Mouse (Mus musculus) heart, postnatal 4 days (tissue): ENCODE measurements at regions not wholly inside any gene's neighbourhood (a gene's known extent, or its start where the extent isn't known, plus 50 kb on each side); places are given as distances from the start of the nearest gene placed in this dataset.
"Not testable (repeated sequence)": the region's sequence is repeated elsewhere in the genome, so short reads cannot be mapped to it uniquely, and the experiment has no call there.

ENCODE experiments used
- DNase-seq: peaks from one replicate; pipeline ENCODE4 v3.0.0; 2021

GRCm38 (mm10) chr3:18295921-18296320 is 347.7 kb downstream of the Cypt12 start:
- DNase-seq = no peak

DNA sequence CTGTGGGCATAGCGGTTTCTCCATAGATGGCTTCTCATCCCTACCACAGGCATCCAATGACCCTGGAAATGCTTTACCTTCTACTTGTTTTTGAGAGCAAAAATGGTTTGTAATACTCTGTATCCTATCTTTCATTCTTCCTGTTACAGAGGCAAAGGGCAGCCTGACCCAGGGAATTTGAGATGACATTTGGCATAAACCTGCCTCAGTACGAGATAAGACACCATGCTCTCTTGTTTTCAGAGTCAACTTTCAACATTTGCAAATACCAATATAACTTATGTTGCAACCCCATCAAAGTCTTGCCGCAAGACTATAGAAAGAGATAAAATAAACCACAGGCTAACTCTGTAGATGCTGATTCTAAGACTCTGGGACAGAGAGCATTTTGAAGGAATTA is 350.5 kb downstream of the Cypt12 start:
- no peak for DNase-seq

GRCm38 (mm10) chr3:18299502-18299901 is 351.3 kb downstream of the Cypt12 start:
- peak; percentile 10 for DNase-seq

DNA sequence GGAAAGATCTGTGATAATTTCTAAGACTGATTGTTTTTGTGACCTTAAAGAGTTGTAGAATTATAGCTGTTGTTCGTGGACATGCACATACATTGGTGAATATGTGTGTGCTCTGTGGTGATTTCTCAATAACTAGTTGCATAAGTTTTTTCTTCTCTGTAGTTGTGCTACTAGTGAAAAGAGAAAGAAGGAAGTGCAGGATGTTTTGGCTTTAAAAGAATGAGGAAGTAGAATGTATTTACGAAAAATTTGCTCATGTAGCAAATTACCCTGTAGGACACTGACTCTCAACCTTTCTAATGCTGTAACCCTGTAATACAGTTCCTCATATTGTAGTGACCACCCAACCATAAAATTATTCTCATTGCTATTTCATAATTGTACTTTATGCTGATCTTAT is 371.2 kb downstream of the Cypt12 start:
- no peak for DNase-seq

DNA sequence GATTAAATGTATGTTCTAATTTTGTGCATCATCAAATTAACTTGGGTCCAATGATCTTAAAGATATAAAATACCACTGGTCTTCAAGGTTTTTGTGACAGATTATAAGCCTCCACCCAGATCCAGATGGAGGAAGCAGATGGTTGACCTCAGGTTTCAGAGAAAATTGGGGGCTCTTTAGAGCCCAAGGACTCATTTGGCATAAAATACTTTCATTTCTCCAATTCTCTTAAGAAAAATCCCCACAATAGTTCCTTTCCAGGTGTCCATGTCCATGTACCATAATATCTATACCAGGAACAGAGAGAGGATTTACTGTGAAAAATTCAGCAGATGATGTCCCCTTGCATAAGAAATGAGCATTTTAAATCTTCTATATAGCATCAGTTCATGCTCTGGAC is 385.0 kb downstream of the Cypt12 start:
- DNase-seq = no peak

DNA sequence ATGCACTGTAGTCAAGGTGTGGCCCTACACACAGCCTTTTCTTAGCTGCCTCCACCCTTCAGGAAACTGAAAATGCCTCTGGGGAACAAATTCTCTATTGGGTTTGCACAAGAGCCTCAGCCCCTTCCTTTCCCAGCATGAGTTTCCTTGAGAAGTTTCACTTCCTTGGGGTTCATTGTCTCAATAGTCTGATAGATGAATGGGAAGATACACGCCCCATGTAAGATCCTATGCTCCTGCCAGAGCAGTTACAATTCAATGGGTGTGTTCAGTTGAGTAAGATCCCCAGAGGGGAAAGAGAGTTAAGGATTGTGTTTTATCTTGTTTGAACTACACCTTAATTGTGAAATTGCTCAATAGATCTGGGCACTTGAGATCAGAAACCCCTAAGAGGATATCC is 391.0 kb downstream of the Cypt12 start:
- no peak for DNase-seq

DNA sequence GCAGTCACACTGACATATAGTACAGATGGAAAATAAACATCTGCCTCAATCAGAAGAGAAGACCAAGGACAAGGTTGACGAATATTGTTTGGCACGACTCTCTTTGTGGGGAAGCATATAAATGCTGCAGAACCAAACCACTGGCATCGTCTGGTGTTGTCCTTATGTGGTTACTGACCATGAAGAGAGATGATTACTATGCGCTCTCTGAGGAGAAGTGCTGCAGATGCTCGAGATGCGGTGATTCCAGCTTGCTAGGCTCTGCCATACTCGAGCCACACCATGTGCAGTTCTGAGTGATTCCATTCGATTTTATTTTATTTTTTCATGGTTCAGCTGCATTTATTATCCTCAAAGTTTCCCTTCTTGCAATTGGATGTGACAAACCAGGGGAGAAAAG is 393.5 kb downstream of the Cypt12 start:
- no peak for DNase-seq

DNA sequence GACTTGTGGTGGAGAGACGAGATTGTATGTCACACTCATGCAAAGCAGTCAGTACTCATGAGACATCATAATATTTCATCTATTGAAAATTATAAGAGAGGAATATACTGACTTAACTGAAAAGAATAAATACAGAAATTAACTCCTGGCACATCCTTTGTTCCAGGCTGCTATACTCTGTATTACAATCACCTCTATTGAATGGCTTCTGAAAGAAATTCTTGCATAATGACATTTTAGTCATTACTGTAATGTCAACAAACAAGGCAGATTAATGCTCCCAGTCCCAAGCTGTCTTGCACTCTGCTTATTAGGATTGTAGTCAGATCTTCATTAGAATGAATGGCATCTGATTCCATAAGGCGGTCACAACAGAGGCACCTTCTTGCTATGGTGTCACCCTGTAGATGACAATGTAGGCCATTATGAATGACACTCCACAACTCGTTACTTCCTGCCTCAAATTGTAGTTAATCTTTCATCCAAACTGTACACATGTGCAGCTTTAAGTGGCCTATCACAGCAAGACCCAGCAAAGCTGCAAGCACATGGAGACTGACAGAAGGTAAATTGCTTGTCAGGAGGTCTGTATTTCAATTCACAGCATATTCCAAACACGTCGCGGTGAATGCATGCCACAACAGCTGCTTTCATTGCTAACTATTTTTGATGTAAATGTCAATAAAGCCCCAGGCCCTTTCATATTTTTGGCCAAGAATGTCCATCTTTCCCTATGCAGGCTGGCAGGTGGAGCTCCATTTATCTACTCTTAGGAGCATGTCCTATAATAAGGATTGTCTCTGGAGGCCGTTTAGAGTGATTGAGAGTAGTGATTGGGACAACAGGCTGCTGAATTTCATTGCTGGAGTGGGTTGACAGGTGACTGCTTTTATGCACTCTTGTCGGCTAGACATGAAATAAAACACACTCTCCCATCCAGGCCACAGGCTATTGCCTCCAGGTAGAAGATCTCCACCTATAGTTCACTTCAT is 430.1 kb downstream of the Cypt12 start:
- DNase-seq = no peak

GRCm38 (mm10) chr3:18421886-18422575 is 473.8 kb downstream of the Cypt12 start:
- DNase-seq = no peak

DNA sequence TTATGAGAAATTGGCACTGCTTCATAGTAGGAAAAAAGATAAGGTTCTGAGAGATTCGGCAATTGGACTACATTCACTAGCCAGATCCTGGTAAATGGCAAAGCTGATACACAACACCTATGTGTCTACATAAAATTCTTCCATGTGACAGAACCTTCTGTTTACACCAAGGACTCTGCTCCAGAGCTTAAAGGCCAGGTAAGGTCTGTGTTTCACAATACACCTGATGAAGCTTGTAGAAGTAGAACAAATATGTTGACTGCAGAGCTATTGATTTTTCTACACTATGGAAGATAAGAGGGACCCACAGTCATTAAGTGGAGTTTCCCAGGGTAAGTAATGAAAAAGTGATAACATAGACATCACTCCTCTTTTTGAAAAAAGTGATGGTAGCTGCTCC is 480.7 kb downstream of the Cypt12 start:
- DNase-seq = no peak

DNA sequence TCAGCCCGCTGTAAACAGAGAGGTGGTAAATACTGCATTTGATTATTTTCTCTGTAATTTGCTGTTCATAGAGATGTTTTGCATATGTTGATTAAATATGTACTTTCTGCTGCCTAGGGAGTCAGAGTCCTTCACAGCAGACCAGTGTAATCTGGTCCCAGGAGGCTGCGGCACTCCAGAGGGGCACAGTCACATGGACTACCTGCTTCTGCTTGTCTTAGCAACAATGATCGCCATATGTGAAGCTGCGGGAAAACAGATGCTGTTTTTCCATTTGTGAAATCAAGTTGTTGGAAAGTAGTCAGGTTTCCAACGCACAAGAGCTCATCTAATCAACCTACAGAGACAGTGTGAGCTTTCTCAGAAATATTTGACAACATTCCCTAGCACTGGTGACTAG is 490.6 kb downstream of the Cypt12 start:
- DNase-seq = no peak

DNA sequence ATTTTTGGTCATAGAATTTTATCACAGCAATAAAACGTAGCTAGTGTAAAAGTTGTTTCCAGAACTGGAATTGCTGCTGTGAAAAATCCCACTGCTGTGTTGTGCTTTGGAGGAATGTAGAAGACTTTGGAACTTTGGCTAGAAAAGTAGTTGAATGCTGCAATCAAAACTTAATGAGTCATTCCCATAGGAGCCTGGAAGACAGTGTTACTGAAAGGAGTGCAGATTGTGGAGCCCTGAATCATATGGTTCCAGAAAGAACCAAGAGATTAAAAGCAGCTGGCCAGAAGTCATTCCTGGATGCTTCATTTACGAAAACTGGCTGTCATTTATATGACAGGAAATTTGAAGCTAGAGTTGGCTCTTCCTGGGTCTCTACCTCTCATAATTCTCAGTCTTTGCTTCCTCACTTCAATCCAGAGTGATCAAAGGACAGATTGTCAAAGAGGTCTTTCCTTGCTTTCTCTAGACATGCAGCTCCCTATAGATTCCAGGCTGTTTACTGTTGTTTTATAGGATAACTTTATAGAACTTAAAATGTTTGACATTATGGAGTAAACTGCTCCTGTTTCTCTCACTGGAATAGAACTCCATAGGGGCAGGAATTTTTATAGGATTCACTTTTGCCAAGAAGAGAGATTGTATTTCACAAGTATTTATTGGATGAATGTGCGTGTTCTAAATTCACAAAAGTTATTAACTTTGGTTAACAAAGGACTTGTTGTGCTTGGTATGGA is 504.2 kb downstream of the Cypt12 start:
- no peak for DNase-seq

DNA sequence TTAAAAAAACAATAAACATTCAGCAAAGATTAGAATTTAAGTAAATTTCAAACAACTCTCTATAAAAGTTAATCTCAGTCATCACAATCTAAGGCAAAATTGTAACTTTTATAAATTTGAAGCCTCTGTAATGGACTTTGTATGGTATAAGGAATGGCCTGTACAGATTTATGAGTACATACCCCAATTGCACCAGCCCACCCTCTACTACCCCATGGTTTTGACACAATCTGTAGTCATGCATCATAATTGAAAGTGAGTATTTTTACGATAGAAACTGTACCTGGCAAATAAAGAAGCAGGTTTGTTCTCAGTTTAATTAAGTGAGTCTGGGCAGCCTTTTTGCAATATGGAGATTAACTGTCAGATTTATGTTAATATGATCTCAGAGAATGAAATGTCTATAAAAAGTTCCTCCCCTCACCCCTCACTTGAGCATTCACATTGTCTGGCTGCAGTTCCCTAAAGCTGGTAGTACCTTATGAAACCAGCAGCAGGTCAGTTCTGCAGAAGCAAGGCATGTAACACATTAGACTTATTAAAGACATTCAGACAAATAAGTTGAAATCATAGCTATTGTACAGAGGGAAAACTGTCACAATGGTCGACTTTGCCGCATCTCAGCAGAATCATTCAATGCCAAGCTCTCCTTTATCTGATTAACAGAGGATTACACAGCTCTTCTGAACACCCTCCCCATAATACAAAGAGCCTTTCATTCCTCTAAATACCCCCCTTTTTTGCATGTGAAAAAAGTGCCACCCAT is 505.2 kb downstream of the Cypt12 start:
- DNase-seq = no peak

DNA sequence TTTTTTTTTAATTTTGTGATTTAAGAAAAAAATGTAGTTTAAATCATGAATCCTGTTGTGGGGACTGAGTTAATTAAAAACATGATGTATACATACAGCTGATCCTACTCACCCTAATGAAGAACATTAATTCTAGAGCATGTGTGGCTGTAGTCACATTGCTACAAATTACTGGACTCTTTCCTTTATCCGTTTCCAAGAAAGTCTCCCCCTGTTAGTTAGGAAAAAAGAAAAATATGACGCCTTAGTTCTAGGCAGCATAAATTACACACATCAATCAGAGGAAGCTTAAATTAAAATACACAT is 505.7 kb downstream of the Cypt12 start:
- DNase-seq = no peak

DNA sequence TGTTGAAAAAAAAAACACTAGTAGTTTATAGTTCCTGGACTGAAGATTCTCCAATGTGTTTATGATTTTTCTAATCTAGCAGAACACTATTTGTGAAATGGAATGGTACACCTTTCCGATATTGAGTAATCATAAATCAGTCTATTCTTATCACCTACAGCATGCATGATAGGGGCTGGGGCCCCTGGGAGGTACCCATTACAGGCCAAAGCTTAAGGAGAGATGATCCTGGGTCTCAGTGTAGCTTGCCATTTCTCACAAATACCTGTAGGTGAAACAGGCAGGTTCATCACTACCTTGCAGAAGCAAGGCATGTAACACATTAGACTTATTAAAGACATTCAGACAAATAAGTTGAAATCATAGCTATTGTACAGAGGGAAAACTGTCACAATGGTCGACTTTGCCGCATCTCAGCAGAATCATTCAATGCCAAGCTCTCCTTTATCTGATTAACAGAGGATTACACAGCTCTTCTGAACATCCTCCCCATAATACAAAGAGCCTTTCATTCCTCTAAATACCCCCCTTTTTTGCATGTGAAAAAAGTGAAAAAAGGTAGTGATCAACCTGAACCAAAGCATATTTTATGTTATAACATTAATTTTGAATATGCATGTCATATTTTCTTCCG is 506.5 kb downstream of the Cypt12 start:
- not testable (repeated sequence) for DNase-seq

DNA sequence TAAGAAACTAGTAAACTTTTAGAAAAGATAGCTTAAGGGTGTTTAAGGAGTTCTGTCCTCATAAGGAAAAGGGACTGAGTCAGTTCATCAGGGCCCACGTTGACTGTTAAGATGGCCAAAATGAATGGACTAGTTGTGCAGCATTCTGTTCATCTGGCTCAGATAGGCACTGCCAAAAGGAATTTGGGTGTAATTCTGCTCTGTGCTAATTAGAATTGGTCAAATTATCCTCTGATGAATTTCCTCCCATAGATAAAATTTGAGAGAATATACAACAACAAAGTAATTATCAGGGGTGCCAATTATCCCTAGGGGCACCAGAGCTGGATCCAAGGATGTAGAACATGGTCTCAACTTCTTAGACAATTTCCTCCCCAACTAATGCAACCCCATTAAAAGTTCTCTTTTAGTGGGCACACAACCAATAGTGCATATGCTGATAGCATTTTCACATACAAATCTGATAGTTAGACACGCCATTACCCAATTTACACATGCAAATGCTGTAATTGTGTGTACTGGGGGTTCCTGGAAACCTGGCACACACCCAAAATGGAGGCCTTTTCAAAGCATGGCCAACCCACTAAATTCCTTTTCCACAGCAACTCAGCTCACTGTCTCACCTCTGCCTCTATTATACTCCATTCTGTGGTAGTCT is 508.0 kb downstream of the Cypt12 start:
- DNase-seq = no peak

- DNase-seq = no peak
Measured at GRCm38 (mm10) chr3:18460267-18460666, 512.1 kb downstream of the Cypt12 start.

DNA sequence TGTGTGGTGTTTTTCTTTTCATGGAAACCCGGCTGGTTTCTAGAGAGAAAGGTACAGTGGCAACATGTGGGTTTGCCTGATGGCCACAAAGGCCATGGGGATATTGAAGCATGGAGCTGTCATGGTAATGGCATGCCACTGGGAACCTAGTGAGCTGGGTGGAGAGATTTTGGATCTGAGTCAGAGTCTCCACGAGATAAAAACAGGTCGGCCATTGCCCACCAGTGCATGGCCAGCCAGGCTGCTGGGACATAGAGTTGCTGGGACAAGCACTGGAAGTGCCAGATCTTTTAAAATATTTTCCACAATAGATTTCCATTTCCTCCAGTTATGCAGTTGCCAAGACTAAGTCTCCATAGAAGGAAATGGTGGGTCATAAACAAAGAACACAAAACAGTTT is 523.6 kb downstream of the Cypt12 start:
- no peak for DNase-seq

- DNase-seq = no peak
Measured at GRCm38 (mm10) chr3:18479557-18479956, 531.3 kb downstream of the Cypt12 start.

GRCm38 (mm10) chr3:18482006-18482405 is 533.8 kb downstream of the Cypt12 start:
- DNase-seq = no peak

- DNase-seq = no peak
Measured at GRCm38 (mm10) chr3:18488886-18489285, 540.7 kb downstream of the Cypt12 start.
